Mouse (Mus musculus) liver, postnatal 0 days (tissue): Measurements from ENCODE around the gene Sel1l3. TPM values are rescaled to one million over a fixed set of nuclear protein-coding genes. Genes with fewer than 3 reads are reported as not detected.

Experiments
- ATAC-seq: fragments of 200-750 bp; cut with Nextera tagmentation; 2 replicates; pipeline ENCODE4 v1.8.0; 2017; ENCODE audit warnings: mild to moderate bottlenecking, moderate library complexity
- DNase-seq: peaks from one replicate; pipeline ENCODE4 v3.0.0-alpha.2; 2016
- H3K27ac ChIP-seq: fragments of 300-500 bp; sonication (generic); 2 replicates; pipeline ENCODE4 v1.5.1; 2014; ENCODE audit warnings: antibody characterized with exemption, moderate library complexity, mild to moderate bottlenecking, low read depth
- H3K27me3 ChIP-seq: fragments of 300-500 bp; sonication (generic); 2 replicates; pipeline ENCODE4 v1.6.1; 2014; ENCODE audit warnings: low read length, control low read depth, mixed read lengths; ENCODE audit not compliant: insufficient read depth
- H3K36me3 ChIP-seq: fragments of 300-500 bp; sonication (generic); replicated peaks from 2 replicates; pipeline ENCODE4 v1.6.1; 2014; ENCODE audit warnings: mild to moderate bottlenecking, control low read depth, low read length, moderate library complexity, mixed read lengths; ENCODE audit not compliant: insufficient read depth
- H3K4me1 ChIP-seq: fragments of 300-500 bp; sonication (generic); 2 replicates; pipeline ENCODE4 v1.6.1; 2014; ENCODE audit warnings: antibody characterized with exemption, mild to moderate bottlenecking, control low read depth; ENCODE audit not compliant: insufficient read depth
- H3K4me2 ChIP-seq: fragments of 300-500 bp; sonication (generic); 2 replicates; pipeline ENCODE4 v1.6.1; 2014; ENCODE audit warnings: low read depth, mild to moderate bottlenecking, low read length, moderate library complexity, mixed read lengths
- H3K4me3 ChIP-seq: fragments of 300-500 bp; sonication (generic); 2 replicates; pipeline ENCODE4 v1.5.1; 2014; ENCODE audit warnings: low read depth, low read length
- H3K9ac ChIP-seq: fragments of 300-500 bp; sonication (generic); replicated peaks from 2 replicates; pipeline ENCODE4 v1.6.1; 2014; ENCODE audit warnings: mild to moderate bottlenecking, moderate library complexity
- H3K9me3 ChIP-seq: fragments of 300-500 bp; sonication (generic); 2 replicates; pipeline ENCODE4 v1.6.1; 2016; ENCODE audit warnings: mild to moderate bottlenecking, control low read depth, low read length, mixed read lengths
- CTCF ChIP-seq: sonication (generic); IDR thresholded peaks from 2 replicates; pipeline ENCODE4 v1.5.1; 2016; ENCODE audit warnings: antibody characterized with exemption, low read depth
- EP300 ChIP-seq: IDR thresholded peaks from 2 replicates; pipeline ENCODE4 v1.6.1; 2016; ENCODE audit warnings: antibody characterized with exemption, low read depth, mild to moderate bottlenecking
- WGBS: fragments of 180-500 bp; shearing (Covaris S2); extraction: QIAGEN DNeasy Blood & Tissue Kit; methylation state at CpG from one replicate; pipeline ENCODE4 v1.1.7; 2014; ENCODE audit not compliant: insufficient replicate concordance; 5-methylcytosine and 5-hydroxymethylcytosine counted together
- polyA plus RNA-seq: library from polyadenylated mRNA; unstranded; fragments of >200 nt; fragmentation: Nextera tagmentation; extraction: Ambion mirVana; gene quantifications from 2 replicates; pipeline ENCODE4 v1.2.1, GENCODE M21; 2015

The Sel1l3 gene
- polyA plus RNA-seq, 1 experiment from 2014 or later, result 0.93 TPM

DNA sequence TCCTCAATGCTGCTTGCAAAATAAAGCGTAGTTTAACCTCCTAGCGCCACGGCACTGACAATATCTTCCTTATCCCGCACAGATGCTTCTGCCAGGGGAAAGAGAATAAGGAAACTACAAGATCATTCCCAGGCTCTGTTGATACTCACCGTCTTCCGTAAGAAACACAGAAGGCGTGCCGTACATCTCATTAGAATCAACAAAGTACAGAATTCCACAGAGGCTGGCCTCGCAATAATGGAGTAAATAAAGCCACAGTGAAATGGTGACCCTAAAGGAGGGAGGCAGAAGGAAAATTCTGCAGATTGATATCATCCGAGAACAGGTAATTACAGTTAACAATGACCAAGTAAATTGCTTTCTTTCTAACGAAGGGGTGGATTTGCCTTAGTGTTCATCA is 27.9 kb downstream of the Sel1l3 start:
- Histone ChIP-seq H3K4me3 (no peak overlapping the region), H3K27me3 (no peaks in the 10 kb centered on the region), H3K9ac (no peak overlapping the region), H3K9me3 (no peaks in the 10 kb centered on the region), H3K4me2 (no peak overlapping the region), H3K36me3 (no peaks in the 10 kb centered on the region), H3K27ac (no peak overlapping the region), H3K4me1 (no peaks in the 10 kb centered on the region)
- ATAC-seq (no peak), DNase-seq (no peak)
- no peak for TF ChIP-seq EP300
- TF ChIP-seq CTCF, result no peak
- WGBS, result 83% methylated on average over 11 of the region's 11 CpGs

DNA sequence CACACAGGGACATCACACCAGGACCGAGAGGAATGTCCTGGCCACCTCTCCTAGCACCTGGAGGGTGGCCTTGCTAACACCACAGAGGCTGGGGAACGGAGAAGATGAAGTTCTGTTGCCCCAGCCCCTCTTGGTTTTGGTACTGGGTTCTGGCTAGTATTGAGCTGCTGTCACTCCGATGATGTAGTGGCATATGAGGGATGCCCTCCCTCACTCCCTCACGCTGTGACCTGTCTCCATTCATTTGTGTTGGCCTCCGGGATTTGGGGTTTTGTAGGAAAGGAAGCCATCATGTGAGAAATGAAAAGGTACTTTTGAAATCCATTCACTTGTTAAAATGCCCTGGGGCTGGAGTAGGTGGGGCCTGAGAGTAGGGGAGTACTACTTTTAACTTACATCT is 33.8 kb downstream of the Sel1l3 start:
- WGBS, result 66% methylated on average over 5 of the region's 5 CpGs
- Histone ChIP-seq H3K4me2 (no peak overlapping the region), H3K4me3 (no peak overlapping the region), H3K9me3 (no peaks in the 10 kb centered on the region), H3K27ac (no peak overlapping the region), H3K9ac (no peak overlapping the region), H3K36me3 (no peaks in the 10 kb centered on the region), H3K4me1 (no peaks in the 10 kb centered on the region), H3K27me3 (no peaks in the 10 kb centered on the region)
- DNase-seq (no peak), ATAC-seq (no peak)
- no peak for TF ChIP-seq CTCF
- TF ChIP-seq EP300, result no peak

DNA sequence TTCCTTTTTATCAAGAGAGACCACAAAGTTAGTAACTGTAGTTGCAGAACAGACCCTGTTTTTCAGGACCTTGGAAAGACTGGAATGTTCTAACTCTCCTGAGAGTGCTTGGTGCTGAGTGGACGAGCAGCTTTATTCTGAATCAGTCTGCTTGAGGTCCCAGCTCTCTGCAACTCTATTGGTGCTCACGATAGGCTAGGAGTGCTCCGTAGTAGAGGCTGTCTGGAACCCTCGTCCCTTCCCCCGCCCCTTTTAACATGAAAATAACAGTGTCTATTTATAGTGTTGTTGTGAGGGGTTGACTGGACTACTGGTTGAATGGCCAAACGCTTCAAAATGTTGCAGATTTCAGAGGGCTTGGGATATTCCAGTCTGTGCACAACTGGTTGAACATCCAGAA is 37.0 kb downstream of the Sel1l3 start:
- no peak overlapping the region for H3K4me3 ChIP-seq
- no peaks in the 10 kb centered on the region for H3K9me3 ChIP-seq
- DNase-seq (no peak), ATAC-seq (no peak)
- H3K27ac ChIP-seq, result no peak overlapping the region
- TF ChIP-seq CTCF (no peak), EP300 (no peak)
- no peaks in the 10 kb centered on the region for H3K36me3 ChIP-seq
- no peak overlapping the region for H3K4me2 ChIP-seq
- 56% methylated on average over 6 of the region's 6 CpGs for WGBS
- no peaks in the 10 kb centered on the region for H3K4me1 ChIP-seq
- no peaks in the 10 kb centered on the region for H3K27me3 ChIP-seq
- no peak overlapping the region for H3K9ac ChIP-seq

- Histone ChIP-seq H3K27ac (no peak overlapping the region), H3K9ac (no peak overlapping the region), H3K4me2 (no peak overlapping the region), H3K4me1 (no peaks in the 10 kb centered on the region), H3K36me3 (no peaks in the 10 kb centered on the region), H3K4me3 (no peak overlapping the region), H3K27me3 (no peaks in the 10 kb centered on the region), H3K9me3 (no peaks in the 10 kb centered on the region)
- WGBS, result 57% methylated on average over 2 of the region's 4 CpGs
- DNase-seq (no peak), ATAC-seq (no peak)
- TF ChIP-seq CTCF (no peak), EP300 (no peak)
These were observed 37.7 kb downstream of the Sel1l3 start for GRCm38 (mm10) chr5:53176075-53176474.

DNA sequence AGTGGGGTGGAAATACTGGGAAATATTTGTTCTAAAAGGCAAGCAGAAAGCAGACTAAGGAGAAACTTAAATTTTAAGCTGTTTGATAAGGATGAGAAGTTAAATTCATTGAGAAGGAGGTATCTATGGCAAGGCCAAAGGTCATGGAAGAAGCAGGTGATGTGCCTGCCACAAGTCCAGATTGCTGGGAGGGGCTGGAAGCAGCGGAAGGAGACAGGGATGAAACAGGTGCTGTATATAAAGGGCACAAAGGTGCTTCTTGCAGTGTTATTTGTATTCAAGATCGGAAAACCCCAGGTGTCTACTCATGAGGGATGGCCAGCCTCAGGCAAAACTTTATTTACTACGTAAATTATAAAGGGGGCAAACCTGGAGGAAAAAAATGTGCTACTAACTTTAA is 38.5 kb downstream of the Sel1l3 start:
- no peak overlapping the region for H3K4me2 ChIP-seq
- no peak overlapping the region for H3K27ac ChIP-seq
- H3K4me1 ChIP-seq, result no peaks in the 10 kb centered on the region
- H3K4me3 ChIP-seq, result no peak overlapping the region
- H3K9me3 ChIP-seq, result no peaks in the 10 kb centered on the region
- DNase-seq (no peak), ATAC-seq (no peak)
- TF ChIP-seq EP300, result no peak
- TF ChIP-seq CTCF, result no peak
- H3K27me3 ChIP-seq, result no peaks in the 10 kb centered on the region
- 77% methylated on average over 3 of the region's 3 CpGs for WGBS
- H3K36me3 ChIP-seq, result no peaks in the 10 kb centered on the region
- H3K9ac ChIP-seq, result no peak overlapping the region

GRCm38 (mm10) chr5:53174461-53174860 is 39.3 kb downstream of the Sel1l3 start:
- Histone ChIP-seq H3K4me3 (no peak overlapping the region), H3K4me2 (no peak overlapping the region), H3K27me3 (no peaks in the 10 kb centered on the region), H3K9ac (no peak overlapping the region), H3K4me1 (no peaks in the 10 kb centered on the region), H3K27ac (no peak overlapping the region), H3K36me3 (no peaks in the 10 kb centered on the region), H3K9me3 (no peaks in the 10 kb centered on the region)
- DNase-seq (no peak), ATAC-seq (no peak)
- 85% methylated on average over 12 of the region's 12 CpGs for WGBS
- TF ChIP-seq CTCF (no peak), EP300 (no peak)

DNA sequence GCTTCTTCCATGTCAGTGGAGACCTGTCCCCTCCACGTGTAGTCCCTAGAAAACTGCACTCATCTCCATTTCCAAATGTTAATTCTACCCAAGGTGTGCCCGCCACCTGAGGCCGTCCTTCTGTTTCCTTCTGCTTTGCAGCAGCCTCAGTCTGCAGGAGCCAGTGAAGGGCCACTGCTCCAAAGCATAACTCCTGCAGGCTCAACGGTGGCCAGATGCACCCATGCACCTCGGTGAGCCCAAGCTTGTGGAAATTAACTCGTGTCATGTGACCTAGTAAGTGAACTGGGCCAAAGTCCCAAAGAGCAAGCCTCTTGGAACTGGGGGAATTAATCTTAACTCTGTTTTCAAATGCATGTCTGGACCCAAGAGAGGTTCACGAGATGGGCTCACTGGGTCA is 40.8 kb downstream of the Sel1l3 start:
- H3K4me3 ChIP-seq, result no peak overlapping the region
- no peak overlapping the region for H3K9ac ChIP-seq
- DNase-seq, result no peak
- TF ChIP-seq CTCF, result no peak
- TF ChIP-seq EP300, result no peak
- no peaks in the 10 kb centered on the region for H3K27me3 ChIP-seq
- no peak overlapping the region for H3K27ac ChIP-seq
- H3K4me1 ChIP-seq, result no peaks in the 10 kb centered on the region
- 61% methylated on average over 7 of the region's 7 CpGs for WGBS
- no peak overlapping the region for H3K4me2 ChIP-seq
- no peak for ATAC-seq
- no peaks in the 10 kb centered on the region for H3K9me3 ChIP-seq
- H3K36me3 ChIP-seq, result no peaks in the 10 kb centered on the region
